Comparison of ENCODE assay signal across 19 mouse cellular contexts in genomic region chr13:54311327-54312026, GRCm38 (mm10). TPM values are rescaled to one million over a fixed set of nuclear protein-coding genes. Genes with fewer than 3 reads are reported as not detected.
DNase-seq lines count a peak whose midpoint lies in the region; ATAC-seq and TF ChIP-seq lines count a peak whose summit lies in the region.
"Had no signal": no experiment of that assay in that cellular context is flagged by ENCODE, and none has a peak within 500 bp of the region (broad histone marks: within the 10 kb centered on the region; RNA-seq: fewer than 3 reads in every experiment).

No protein-coding gene starts in this region.

- H3K36me3 ChIP-seq in myocyte (ENCODE audit: control insufficient read depth, insufficient read depth), result no peaks in the 10 kb centered on the region
- H3K36me3 ChIP-seq: embryonic facial prominence, embryonic 13.5 days had no signal

- peak; percentile 54 to 71 for DNase-seq in cerebellum, postnatal 10 days
- no peak for DNase-seq in cerebellum, adult 18-20 months
- peak; percentile 32 for DNase-seq in testis, postnatal 10 days (ENCODE audit: low spot score)
- DNase-seq in testis, postnatal 14 days (ENCODE audit: low spot score), result no peak
- peak; percentile 53 for DNase-seq in brain, embryonic 14.5 days (ENCODE audit: low read depth)
- DNase-seq in heart, postnatal 4 days, result no peak
- DNase-seq: adrenal gland, postnatal 10 days; embryo, embryonic 11 days; kidney, postnatal 25 days had no signal

- H3K27me3 ChIP-seq in myocyte (ENCODE audit: control insufficient read depth, insufficient read depth, insufficient read length), result no peaks in the 10 kb centered on the region
- H3K27me3 ChIP-seq: embryonic facial prominence, embryonic 13.5 days; midbrain, embryonic 13.5 days; Patski had no signal

- no peak for ATAC-seq in megakaryocyte, adult 5-6 weeks (ENCODE audit: poor library complexity, severe bottlenecking)
- ATAC-seq: forebrain, embryonic 14.5 days; intestine, postnatal 0 days; lung, postnatal 0 days; midbrain, embryonic 13.5 days; Patski had no signal

- no peak for TF ChIP-seq POLR2A in brain, embryonic 14.5 days (IDR thresholded peaks at IDR 0.05; ENCODE audit: borderline replicate concordance, extremely low read depth, insufficient read depth, insufficient read length, poor library complexity, severe bottlenecking)
- no peak for TF ChIP-seq POLR2A in myocyte (IDR thresholded peaks at IDR 0.05; ENCODE audit: insufficient read length, low read depth)

- H3K4me3 ChIP-seq in myocyte, result no peak overlapping the region
- H3K4me3 ChIP-seq: embryonic facial prominence, embryonic 13.5 days; hindbrain, embryonic 10.5 days; midbrain, embryonic 13.5 days had no signal

- H3K79me2 ChIP-seq in myocyte (ENCODE audit: control insufficient read depth, insufficient read depth), result no peaks in the 10 kb centered on the region

- TF ChIP-seq CTCF in brain, embryonic 14.5 days (IDR thresholded peaks at IDR 0.05; ENCODE audit: borderline replicate concordance, extremely low read depth, insufficient read depth, insufficient read length), result no peak

- peak overlapping the region; percentile 88 for H3K4me2 ChIP-seq in myocyte (ENCODE audit: low read depth)
- H3K4me2 ChIP-seq: embryonic facial prominence, embryonic 13.5 days; midbrain, embryonic 13.5 days had no signal

- H3ac ChIP-seq in myocyte (ENCODE audit: control insufficient read depth, insufficient read length), result no peak overlapping the region

TF ChIP-seq in myocyte, 11 proteins besides CTCF, POLR2A, EP300 and RAD21:
- TF ChIP-seq MYOD1 (IDR thresholded peaks at IDR 0.05; ENCODE audit: control insufficient read depth in 1 of 3, insufficient read length in 2 of 3, low read depth in 2 of 3), result no peak

RNA-seq across cellular contexts. Expression of gene Cplx2, which starts 59.7 kb away (rescaled TPM):
- 43.3 and 69.2 TPM in 2 replicates for polyA plus RNA-seq in brain, embryonic 14.5 days (2012; rRNA removed)
- 5.2 TPM for polyA plus RNA-seq in myocyte (2012; fragmentation: generic; extraction: Trizol)
- total RNA-seq in megakaryocyte, adult 5-6 weeks (2015), result 0.05 TPM in 1 of 2 replicates, not detected in the other
- 0.04 TPM in 1 of 2 replicates, not detected in the other for total RNA-seq in megakaryocyte, adult 5-6 weeks (2017)
- 10 to 100 TPM; 12.6 to 12.7 TPM for total RNA-seq in heart, postnatal 4 days (2021)
- total RNA-seq: monocyte, adult 5-6 weeks had no signal

Comparison
In these comparisons a context has a peak if more than half of its experiments do, and no peak if none do; other contexts are left out.
1. DNase-seq: peak in cerebellum, postnatal 10 days (2 of 2), testis, postnatal 10 days (single experiment) and brain, embryonic 14.5 days (single experiment); none in cerebellum, adult 18-20 months (0 of 2), testis, postnatal 14 days (single experiment) and heart, postnatal 4 days (single experiment).
2. RNA of gene Cplx2, which starts 59.7 kb away (total RNA-seq): 12.6 to 12.7 TPM in heart, postnatal 4 days; 0.04 to 0.05 TPM in megakaryocyte, adult 5-6 weeks; every median in the first group is over 10 times any median in the second.